Mouse (Mus musculus): ENCODE measurements around the gene Tbxa2r.

DNA sequence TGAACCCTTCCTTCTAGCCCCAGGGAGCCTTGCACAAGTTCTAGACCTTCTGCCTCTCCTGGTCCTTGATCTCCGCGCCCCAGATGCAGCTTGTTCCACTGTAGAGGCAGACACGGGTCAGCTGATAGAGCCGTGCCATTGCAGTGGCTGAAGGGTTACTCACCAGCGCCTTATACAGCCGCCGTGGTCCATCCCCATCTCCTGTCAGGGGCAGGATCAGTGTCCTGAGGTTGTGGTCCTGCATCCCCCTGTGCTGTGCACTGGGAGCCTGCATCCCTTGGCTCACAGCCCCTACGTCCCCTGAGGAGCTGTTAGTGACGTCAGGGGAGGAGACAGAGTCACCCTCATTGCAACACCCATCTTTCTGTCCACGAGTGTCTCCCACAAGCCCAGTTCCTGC, 25.3 kb upstream of the Tbxa2r start:
- no peak for TF ChIP-seq POLR2A (IDR thresholded peaks at IDR 0.05; ENCODE audit: extremely low read depth, insufficient read depth, low read length)
- TF ChIP-seq CTCF (IDR thresholded peaks at IDR 0.05; ENCODE audit: extremely low read depth, insufficient read depth, low read length): no peak

All from cortical plate, adult 2 months (tissue).